Mouse (Mus musculus): ENCODE measurements around the gene Gpd1.

GRCm38 (mm10) chr15:99670154-99670821 is 47.0 kb upstream of the Gpd1 start, which contains the start of gene Asic1:
- no peak for TF ChIP-seq CTCF (IDR thresholded peaks at IDR 0.05; ENCODE audit: borderline replicate concordance, control insufficient read depth, extremely low read depth, insufficient read depth, low read length, poor library complexity)
- TF ChIP-seq POLR2A (IDR thresholded peaks at IDR 0.05; ENCODE audit: control insufficient read depth, extremely low read depth, insufficient read depth, low read length, poor library complexity): no peak

Data from thymus, adult 2 months (tissue).